In genomic region chr11:78031947-78032808, GRCm38 (mm10) we compare ENCODE assay signal across 8 mouse cellular contexts. TPM values are rescaled to one million over a fixed set of nuclear protein-coding genes. Genes with fewer than 3 reads are reported as not detected.
DNase-seq lines count a peak whose midpoint lies in the region; ATAC-seq and TF ChIP-seq lines count a peak whose summit lies in the region.

Dhrs13 (plus strand) TSS chr11:78032280.

- H3K9me3 ChIP-seq in hindbrain, embryonic 15.5 days: no peaks in the 10 kb centered on the region

- H3K4me2 ChIP-seq in hindbrain, embryonic 15.5 days: peak within 1 kb of the TSS; percentile 69

- POLR2A ChIA-PET in Patski (lab: Charles Lee): interaction anchor here (0.6 to 1.6 kb wide), 5 partner anchors 12 to 72 kb away, joined by 3 to 5 read pairs (median 4); no protein-coding TSS in a partner anchor

- H3K27ac ChIP-seq in hindbrain, embryonic 15.5 days (replicated peaks): peak within 1 kb of the TSS; percentile 94

- DNase-seq in Patski (ENCODE audit: low read depth, low spot score): peak; percentile 75
- DNase-seq in cerebellum, postnatal 14 days: peak; percentile 95 to 98
- DNase-seq in frontal cortex, postnatal 25 days (ENCODE audit: low spot score in 2 of 2): peak; percentile 77 to 85
- peak; percentile 85 for DNase-seq in left cerebral cortex, adult 11 months (ENCODE audit: low spot score)
- DNase-seq in lung, postnatal 4 days: peak; percentile 96
- DNase-seq in retina, postnatal 7 days (ENCODE audit: low read depth, low spot score): peak; percentile 92
- DNase-seq in urinary bladder, adult 2 months (ENCODE audit: low spot score): peak; percentile 91

- TF ChIP-seq CTCF in Patski (IDR thresholded peaks at IDR 0.05): peak; percentile 100

- no peaks in the 10 kb centered on the region for H3K27me3 ChIP-seq in Patski
- no peaks in the 10 kb centered on the region for H3K27me3 ChIP-seq in hindbrain, embryonic 15.5 days

- CTCF ChIA-PET in Patski (lab: Charles Lee): interaction anchor here (1.5 to 2.1 kb wide), 4 partner anchors 12 to 24 kb away, joined by 4 to 9 read pairs (median 6); no protein-coding TSS in a partner anchor

- peak within 1 kb of the TSS; percentile 81 for H3K9ac ChIP-seq in hindbrain, embryonic 15.5 days

- H3K4me3 ChIP-seq in hindbrain, embryonic 15.5 days: peak within 1 kb of the TSS; percentile 60

- WGBS in hindbrain, embryonic 15.5 days: under 1% methylated on average over 87 of the region's 96 CpGs

- peaks cover 34% of the 10 kb centered on the region for H3K4me1 ChIP-seq in hindbrain, embryonic 15.5 days (replicated peaks)

- in situ Hi-C loops in Patski (cut with MboI; ENCODE audit: low pct_unique_long_range_greater_than_20kb): no loop called here

- peaks cover 29% of the 10 kb centered on the region for H3K36me3 ChIP-seq in hindbrain, embryonic 15.5 days

- ATAC-seq in Patski: peak; percentile 77
- peak; percentile 93 for ATAC-seq in hindbrain, embryonic 15.5 days (ENCODE audit: low FRiP score, low read depth)

RNA-seq across cellular contexts. Expression of gene Dhrs13, which starts in this region (rescaled TPM):
- 17.9 TPM for polyA plus RNA-seq in Patski (2021)
- polyA plus RNA-seq in hindbrain, embryonic 15.5 days (2015; fragmentation: Nextera tagmentation; extraction: Ambion mirVana): 48.6 and 55.6 TPM in 2 replicates
- 2.2 and 2.5 TPM in 2 replicates for polyA plus RNA-seq in urinary bladder, adult 2 months (2012; rRNA removed)

Comparison
In these comparisons a context has a peak if more than half of its experiments do, and no peak if none do; other contexts are left out.
1. Peak in every context shown above with its lines: DNase-seq, ATAC-seq, H3K4me3 ChIP-seq and H3K27ac ChIP-seq.